In the genomic region with DNA sequence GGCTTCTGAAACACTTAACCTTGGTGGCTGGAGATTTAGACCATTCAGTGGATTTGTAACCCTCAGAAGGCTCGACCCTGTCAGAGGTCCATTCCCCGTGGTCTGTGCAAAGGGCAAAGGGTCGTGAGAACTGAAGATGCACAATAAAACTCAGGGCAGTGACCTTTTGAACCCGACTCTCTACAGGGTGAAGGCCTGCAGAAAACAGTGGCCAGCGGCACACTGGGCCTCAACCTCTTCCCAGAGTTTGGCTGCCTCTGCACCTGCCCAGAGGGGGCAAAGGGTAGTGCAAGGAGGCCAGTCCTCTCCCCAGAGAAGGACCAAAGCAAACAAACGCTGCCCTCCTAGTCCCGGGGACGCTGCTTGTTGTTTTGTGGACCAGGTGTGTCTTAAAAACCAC, we compare ENCODE assay signal across 10 mouse cellular contexts. TPM values are rescaled to one million over a fixed set of nuclear protein-coding genes. Genes with fewer than 3 reads are reported as not detected.
DNase-seq lines count a peak whose midpoint lies in the region; ATAC-seq and TF ChIP-seq lines count a peak whose summit lies in the region.
"Had no signal": no experiment of that assay in that cellular context is flagged by ENCODE, and none has a peak within 500 bp of the region (broad histone marks: within the 10 kb centered on the region; RNA-seq: fewer than 3 reads in every experiment).

No protein-coding gene starts in this region.

- no peaks in the 10 kb centered on the region for H3K27me3 ChIP-seq in heart, postnatal 0 days (ENCODE audit: control insufficient read depth, insufficient read depth, low read length)
- no peaks in the 10 kb centered on the region for H3K27me3 ChIP-seq in heart, adult 2 months (ENCODE audit: control insufficient read depth, insufficient read depth, low read length)
- no peaks in the 10 kb centered on the region for H3K27me3 ChIP-seq in midbrain, embryonic 13.5 days
- no peaks in the 10 kb centered on the region for H3K27me3 ChIP-seq in midbrain, postnatal 0 days (ENCODE audit: insufficient read depth, low read length)
- H3K27me3 ChIP-seq in kidney, postnatal 0 days (ENCODE audit: insufficient read depth, low read length), result no peaks in the 10 kb centered on the region
- H3K27me3 ChIP-seq in stomach, postnatal 0 days (ENCODE audit: control insufficient read depth, insufficient read depth, low read length), result no peaks in the 10 kb centered on the region
- H3K27me3 ChIP-seq: lung, embryonic 15.5 days had no signal

- WGBS in heart, postnatal 0 days, result 35% methylated on average over 8 of the region's 8 CpGs
- 49% methylated on average over 8 of the region's 8 CpGs for WGBS in heart, adult 2 months
- WGBS in midbrain, embryonic 13.5 days, result 4% methylated on average over 8 of the region's 8 CpGs
- 9% methylated on average over 8 of the region's 8 CpGs for WGBS in midbrain, postnatal 0 days
- 18% methylated on average over 8 of the region's 8 CpGs for WGBS in kidney, postnatal 0 days
- 25% methylated on average over 8 of the region's 8 CpGs for WGBS in stomach, postnatal 0 days

- TF ChIP-seq EP300 in heart, postnatal 0 days (IDR thresholded peaks at IDR 0.05; ENCODE audit: low read depth), result no peak
- TF ChIP-seq EP300 in heart, adult 2 months (IDR thresholded peaks at IDR 0.05; ENCODE audit: insufficient read depth, low read depth, low read length), result no peak
- TF ChIP-seq EP300 in stomach, postnatal 0 days (optimal IDR thresholded peaks at IDR 0.05), result no peak

- no peak overlapping the region for H3K4me2 ChIP-seq in heart, postnatal 0 days (ENCODE audit: low read depth, low read length)
- H3K4me2 ChIP-seq in midbrain, embryonic 13.5 days (replicated peaks), result no peak overlapping the region
- H3K4me2 ChIP-seq in midbrain, postnatal 0 days (ENCODE audit: low read depth, low read length, poor library complexity, severe bottlenecking), result no peak overlapping the region
- H3K4me2 ChIP-seq in kidney, postnatal 0 days (ENCODE audit: low read length), result no peak overlapping the region
- no peak overlapping the region for H3K4me2 ChIP-seq in stomach, postnatal 0 days (replicated peaks; ENCODE audit: low read depth)
- H3K4me2 ChIP-seq: lung, embryonic 15.5 days had no signal

- peaks cover 88% of the 10 kb centered on the region for H3K4me1 ChIP-seq in heart, postnatal 0 days (ENCODE audit: control insufficient read depth, insufficient read depth)
- peaks cover 68% of the 10 kb centered on the region for H3K4me1 ChIP-seq in heart, adult 2 months (ENCODE audit: control insufficient read depth, insufficient read depth, low read length)
- H3K4me1 ChIP-seq in midbrain, embryonic 13.5 days (replicated peaks), result peaks cover 65% of the 10 kb centered on the region
- H3K4me1 ChIP-seq in midbrain, postnatal 0 days (ENCODE audit: insufficient read depth, low read length), result 0 out of 2 replicates have a peak, but pooled peaks cover 4% of the 10 kb centered on the region
- peaks cover 79% of the 10 kb centered on the region for H3K4me1 ChIP-seq in kidney, postnatal 0 days (replicated peaks; ENCODE audit: insufficient read depth, low read length)
- H3K4me1 ChIP-seq in stomach, postnatal 0 days (replicated peaks; ENCODE audit: control insufficient read depth, insufficient read depth), result peaks cover 38% of the 10 kb centered on the region

- DNase-seq in heart, postnatal 0 days (ENCODE audit: low spot score), result no peak
- no peak for DNase-seq in heart, adult 2 months
- DNase-seq in midbrain, postnatal 0 days (ENCODE audit: low spot score), result no peak
- no peak for DNase-seq in kidney, postnatal 0 days (ENCODE audit: low spot score)
- DNase-seq in stomach, postnatal 0 days (ENCODE audit: low spot score), result no peak
- no peak for DNase-seq in spleen, postnatal 4 days (ENCODE audit: low spot score in 2 of 2)
- no peak for DNase-seq in cerebellum, adult 8-10 months
- DNase-seq: adrenal gland, adult 2 months had no signal

- TF ChIP-seq POLR2A in heart, adult 2 months (IDR thresholded peaks at IDR 0.05; ENCODE audit: insufficient read depth, low read depth, low read length), result no peak

- TF ChIP-seq CTCF in heart, postnatal 0 days (IDR thresholded peaks at IDR 0.05; ENCODE audit: low read depth), result no peak
- no peak for TF ChIP-seq CTCF in heart, adult 2 months (IDR thresholded peaks at IDR 0.05)
- no peak for TF ChIP-seq CTCF in midbrain, postnatal 0 days (IDR thresholded peaks at IDR 0.05)
- no peak for TF ChIP-seq CTCF in kidney, postnatal 0 days (IDR thresholded peaks at IDR 0.05; ENCODE audit: low read depth)
- TF ChIP-seq CTCF in stomach, postnatal 0 days (IDR thresholded peaks at IDR 0.05; ENCODE audit: low read depth), result no peak

- intact Hi-C loops in heart, adult 2 months (cut with DNase I), result loop anchor here (2.0 to 5.0 kb wide), 2 partner anchors 36 to 60 kb away; a partner anchor contains a TSS

- no peak for ATAC-seq in heart, postnatal 0 days (ENCODE audit: insufficient read depth, low read depth)
- ATAC-seq in midbrain, embryonic 13.5 days, result no peak
- no peak for ATAC-seq in midbrain, postnatal 0 days (ENCODE audit: low FRiP score)
- ATAC-seq in kidney, postnatal 0 days (replicated peaks; ENCODE audit: low FRiP score, low read depth), result peak; percentile 22; the same call in 1 of the 2 replicates
- ATAC-seq in stomach, postnatal 0 days (ENCODE audit: low FRiP score, low TSS enrichment), result no peak

- peaks cover 18% of the 10 kb centered on the region for H3K79me2 ChIP-seq in heart, adult 2 months (replicated peaks; ENCODE audit: control insufficient read depth, insufficient read depth, low read length)

- no peak overlapping the region for H3K4me3 ChIP-seq in heart, postnatal 0 days (ENCODE audit: low read depth, low read length)
- H3K4me3 ChIP-seq in heart, adult 2 months, result no peak overlapping the region
- no peak overlapping the region for H3K4me3 ChIP-seq in midbrain, embryonic 13.5 days (replicated peaks)
- H3K4me3 ChIP-seq in midbrain, postnatal 0 days (ENCODE audit: low read depth, low read length), result no peak overlapping the region
- no peak overlapping the region for H3K4me3 ChIP-seq in kidney, postnatal 0 days (replicated peaks; ENCODE audit: low read depth, low read length)
- H3K4me3 ChIP-seq in stomach, postnatal 0 days (ENCODE audit: low read depth, low read length), result no peak overlapping the region
- H3K4me3 ChIP-seq: lung, embryonic 15.5 days had no signal

- H3K9ac ChIP-seq in heart, postnatal 0 days (replicated peaks; ENCODE audit: low read depth, low read length), result no peak overlapping the region
- H3K9ac ChIP-seq in heart, adult 2 months (ENCODE audit: low read depth, low read length), result no peak overlapping the region
- no peak overlapping the region for H3K9ac ChIP-seq in midbrain, embryonic 13.5 days (replicated peaks)
- H3K9ac ChIP-seq in midbrain, postnatal 0 days (replicated peaks; ENCODE audit: low read length, poor library complexity, severe bottlenecking), result no peak overlapping the region
- H3K9ac ChIP-seq in kidney, postnatal 0 days (ENCODE audit: low read depth, low read length), result no peak overlapping the region
- H3K9ac ChIP-seq in stomach, postnatal 0 days (ENCODE audit: low read length), result no peak overlapping the region
- H3K9ac ChIP-seq: lung, embryonic 15.5 days had no signal

- H3K9me3 ChIP-seq in heart, postnatal 0 days (replicated peaks; ENCODE audit: control insufficient read depth, low read length), result no peaks in the 10 kb centered on the region
- no peaks in the 10 kb centered on the region for H3K9me3 ChIP-seq in midbrain, embryonic 13.5 days
- no peaks in the 10 kb centered on the region for H3K9me3 ChIP-seq in midbrain, postnatal 0 days (ENCODE audit: low read length)
- no peaks in the 10 kb centered on the region for H3K9me3 ChIP-seq in kidney, postnatal 0 days (replicated peaks; ENCODE audit: low read length)
- H3K9me3 ChIP-seq in stomach, postnatal 0 days (ENCODE audit: control insufficient read depth, low read length), result no peaks in the 10 kb centered on the region
- H3K9me3 ChIP-seq: lung, embryonic 15.5 days had no signal

- H3K27ac ChIP-seq in heart, postnatal 0 days (ENCODE audit: low read depth), result 0 out of 2 replicates have a peak overlapping the region, but pooled peaks have one; percentile 76
- H3K27ac ChIP-seq in heart, adult 2 months, result no peak overlapping the region; the same call in 1 of the 2 replicates
- H3K27ac ChIP-seq in midbrain, embryonic 13.5 days, result peak overlapping the region; percentile 9; the same call in 1 of the 2 replicates
- H3K27ac ChIP-seq in midbrain, postnatal 0 days (ENCODE audit: low read depth, low read length), result no peak overlapping the region
- peak overlapping the region; percentile 65; the same call in 1 of the 2 replicates for H3K27ac ChIP-seq in kidney, postnatal 0 days
- H3K27ac ChIP-seq in stomach, postnatal 0 days (replicated peaks), result peak overlapping the region; percentile 26

- H3K36me3 ChIP-seq in heart, postnatal 0 days (replicated peaks; ENCODE audit: control insufficient read depth, insufficient read depth, low read length), result no peaks in the 10 kb centered on the region; the same call in 1 of the 2 replicates
- H3K36me3 ChIP-seq in heart, adult 2 months (ENCODE audit: control insufficient read depth, insufficient read depth, low read length), result peaks cover 6% of the 10 kb centered on the region; the same call in 1 of the 2 replicates
- no peaks in the 10 kb centered on the region for H3K36me3 ChIP-seq in midbrain, embryonic 13.5 days
- H3K36me3 ChIP-seq in midbrain, postnatal 0 days (ENCODE audit: insufficient read depth, low read length), result no peaks in the 10 kb centered on the region
- peaks cover 4% of the 10 kb centered on the region; the same call in 1 of the 2 replicates for H3K36me3 ChIP-seq in kidney, postnatal 0 days (ENCODE audit: insufficient read depth, low read length)
- peaks cover under 1% of the 10 kb centered on the region; the same call in 1 of the 2 replicates for H3K36me3 ChIP-seq in stomach, postnatal 0 days (ENCODE audit: control insufficient read depth, insufficient read depth, low read length)
- H3K36me3 ChIP-seq: lung, embryonic 15.5 days had no signal

RNA-seq across cellular contexts. Expression of a gene that starts 34.1 kb away (rescaled TPM):
- total RNA-seq in heart, postnatal 0 days (2014; rRNA removed; ENCODE audit: low replicate concordance), result 53.2 and 60.6 TPM in 2 replicates
- polyA plus RNA-seq in heart, postnatal 0 days (2015; fragmentation: Nextera tagmentation; extraction: Ambion mirVana), result 7.7 and 9.3 TPM in 2 replicates
- total RNA-seq in heart, adult 2 months (2021), result 10 to 100 TPM; 56.7 to 56.8 TPM
- polyA plus RNA-seq in heart, adult 2 months (2012; rRNA removed), result 34.9 and 46.0 TPM in 2 replicates
- polyA plus RNA-seq in midbrain, embryonic 13.5 days (2015; fragmentation: Nextera tagmentation; extraction: Ambion mirVana), result 9.3 and 9.9 TPM in 2 replicates
- 59.8 and 63.1 TPM in 2 replicates for total RNA-seq in midbrain, postnatal 0 days (2014; rRNA removed)
- polyA plus RNA-seq in midbrain, postnatal 0 days (2015; fragmentation: Nextera tagmentation; extraction: Ambion mirVana), result 7.1 and 8.4 TPM in 2 replicates
- polyA plus RNA-seq in kidney, postnatal 0 days (2015; fragmentation: Nextera tagmentation; extraction: Ambion mirVana), result 15.5 TPM in 2 replicates
- 9.7 and 10.8 TPM in 2 replicates for polyA plus RNA-seq in stomach, postnatal 0 days (2015; fragmentation: Nextera tagmentation; extraction: Ambion mirVana)

Comparison
In these comparisons a context has a peak if more than half of its experiments do, and no peak if none do; other contexts are left out.
1. H3K27ac ChIP-seq: peak in heart, postnatal 0 days (single experiment), midbrain, embryonic 13.5 days (single experiment), kidney, postnatal 0 days (single experiment) and stomach, postnatal 0 days (single experiment); none in heart, adult 2 months (single experiment) and midbrain, postnatal 0 days (single experiment).